Mouse (Mus musculus) layer of hippocampus, postnatal 14 days (tissue): ENCODE data around the gene Krt222. TPM values are rescaled to one million over a fixed set of nuclear protein-coding genes. Genes with fewer than 3 reads are reported as not detected.
"Not testable (repeated sequence)": the region's sequence is repeated elsewhere in the genome, so short reads cannot be mapped to it uniquely, and the experiment has no call there.

Experiments used
- DNase-seq, 2 experiments: peaks; one replicate each; pipeline ENCODE4 v3.0.0; 2021 to 2022; ENCODE audit warnings: low spot score in 2 of 2, mixed read lengths in 1 of 2
- long read RNA-seq, 2 experiments: library from polyadenylated mRNA; stranded (forward); transcript quantifications; one replicate each; pipeline ENCODE4 v2.0.0; 2021
- total RNA-seq, 2 experiments: library from RNA; stranded (reverse); gene quantifications; 2 replicates each; pipeline ENCODE4 v1.2.3; 2021

Krt222 gene
- total RNA-seq = 10 to 100 TPM; 28.4 to 32.8 TPM
- long read RNA-seq, experiment 1, transcript Krt222-202 (6 exons, 3,072 nt) = major isoform, 21 of 28 reads
- long read RNA-seq, experiment 1, partial matches to known transcripts = 0 of 28 reads
- long read RNA-seq, experiment 1, other reads (novel, unspliced or antisense) = 2 of 28 reads
- long read RNA-seq, experiment 2, transcript Krt222-201 (6 exons, 2,042 nt) = minor isoform, 9 of 38 reads
- long read RNA-seq, experiment 2, transcript Krt222-202 (6 exons, 3,072 nt) = major isoform, 22 of 38 reads
- long read RNA-seq, experiment 2, partial matches to known transcripts = 1 of 38 reads
- long read RNA-seq, experiment 2, other reads (novel, unspliced or antisense) = 6 of 38 reads

DNA sequence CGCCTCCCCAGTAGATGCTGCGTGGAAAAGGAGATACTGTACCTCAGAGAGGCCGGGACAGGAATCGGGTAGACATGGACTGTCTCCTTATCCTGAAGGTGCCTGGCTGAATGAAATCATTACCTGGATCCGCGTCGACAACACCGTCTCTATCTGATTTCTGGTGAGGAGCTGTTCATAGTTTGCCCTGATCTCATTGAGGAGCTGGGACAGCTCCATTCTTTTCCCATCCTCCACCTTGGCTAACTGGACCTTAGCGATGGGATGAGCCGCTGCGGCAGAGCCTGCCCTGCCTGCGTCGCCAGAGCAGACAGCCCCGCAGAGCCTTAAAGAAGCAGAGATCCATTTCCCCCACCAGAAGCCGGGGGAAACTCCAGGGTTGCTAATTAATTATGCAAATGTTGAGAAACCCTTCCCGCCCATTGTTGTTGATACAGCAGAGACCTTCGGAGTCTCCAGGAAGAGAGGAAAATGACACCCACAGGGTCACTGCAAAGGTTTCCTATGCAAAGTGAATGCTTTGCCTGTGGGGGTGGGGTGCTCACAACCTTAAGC lies at the start of gene Krt222:
Gene Krt222, minus strand, starts transcription at position 266 of the 555 bp plus-strand sequence.
- DNase-seq = peak in 1 of 2 experiments; percentile 18

GRCm38 (mm10) chr11:99292846-99293245 lies 49.0 kb upstream of the Krt222 start:
- peak; percentile 16 to 41 for DNase-seq

DNA sequence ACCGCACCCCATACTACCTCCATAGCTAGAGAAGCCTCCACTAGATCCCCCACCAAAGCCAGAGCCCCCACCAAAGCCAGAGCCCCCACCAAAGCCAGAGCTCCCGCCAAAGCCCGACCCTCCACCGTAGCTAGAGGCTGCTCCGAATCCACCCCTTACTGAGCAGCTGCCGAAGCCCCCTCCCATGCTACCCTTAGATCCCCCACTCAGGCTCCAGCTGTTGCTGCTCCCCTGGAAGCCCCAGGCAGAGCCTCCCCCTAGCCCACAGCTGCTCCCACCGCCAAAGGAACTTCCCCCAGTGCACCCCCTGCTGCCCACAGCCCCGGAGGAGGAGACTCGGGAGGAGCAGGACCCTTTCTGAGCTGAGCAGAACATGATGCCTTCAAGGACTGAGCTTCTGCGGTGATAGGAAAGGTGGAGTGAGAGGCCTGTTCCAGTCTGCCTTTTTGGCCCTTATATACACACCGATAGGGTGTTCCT lies 41.0 kb upstream of the Krt222 start, which contains the start of gene Krt24:
Gene Krt24, minus strand, starts transcription at position 430 of the 480 bp plus-strand sequence.
- DNase-seq = no peak

- no peak for DNase-seq
Measured at GRCm38 (mm10) chr11:99284011-99284410, 40.1 kb upstream of the Krt222 start.

- DNase-seq = no peak
Measured at GRCm38 (mm10) chr11:99283334-99283733, 39.4 kb upstream of the Krt222 start.

- DNase-seq = no peak
Measured at GRCm38 (mm10) chr11:99281116-99281515, 37.2 kb upstream of the Krt222 start.

DNA sequence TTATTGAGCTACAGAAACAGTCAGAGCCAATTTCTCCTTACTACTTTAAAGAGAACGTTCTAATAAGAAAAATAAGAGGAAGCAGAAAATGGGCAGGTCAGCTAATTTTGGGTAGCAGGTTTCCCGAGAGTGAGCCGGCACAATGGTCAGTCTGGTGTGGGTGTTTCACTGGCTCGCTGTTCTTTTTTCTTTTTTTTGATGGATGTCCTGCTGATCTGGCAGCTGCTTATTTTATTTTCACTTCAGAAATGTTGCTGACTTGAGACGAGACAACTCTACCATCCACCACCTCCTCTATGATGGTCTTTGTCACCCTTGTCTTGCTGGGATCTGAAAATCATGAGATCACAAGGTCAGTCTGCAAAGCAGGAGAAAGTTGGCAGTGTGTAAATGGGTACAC lies 36.1 kb upstream of the Krt222 start:
- DNase-seq = no peak

DNA sequence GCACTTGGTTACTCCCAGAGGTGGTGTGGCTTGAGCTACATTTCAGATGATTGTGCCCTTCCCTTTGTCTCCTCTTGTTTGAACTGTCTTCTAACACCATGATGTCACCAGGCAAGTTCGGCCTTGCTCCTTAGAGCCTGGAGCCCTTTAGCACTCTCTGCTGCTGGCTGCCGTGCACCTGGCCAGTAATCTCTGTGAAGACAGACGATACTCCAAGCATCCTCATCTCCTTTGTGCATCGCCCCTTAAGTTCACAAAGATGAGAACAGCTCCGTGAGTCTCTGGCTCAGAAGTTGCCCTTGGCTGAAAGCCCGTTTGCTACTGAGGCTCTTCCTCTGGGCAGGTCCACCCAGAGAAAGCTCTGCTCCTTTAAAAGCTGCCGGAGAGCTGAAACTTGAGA lies 32.9 kb upstream of the Krt222 start:
- no peak for DNase-seq

DNA sequence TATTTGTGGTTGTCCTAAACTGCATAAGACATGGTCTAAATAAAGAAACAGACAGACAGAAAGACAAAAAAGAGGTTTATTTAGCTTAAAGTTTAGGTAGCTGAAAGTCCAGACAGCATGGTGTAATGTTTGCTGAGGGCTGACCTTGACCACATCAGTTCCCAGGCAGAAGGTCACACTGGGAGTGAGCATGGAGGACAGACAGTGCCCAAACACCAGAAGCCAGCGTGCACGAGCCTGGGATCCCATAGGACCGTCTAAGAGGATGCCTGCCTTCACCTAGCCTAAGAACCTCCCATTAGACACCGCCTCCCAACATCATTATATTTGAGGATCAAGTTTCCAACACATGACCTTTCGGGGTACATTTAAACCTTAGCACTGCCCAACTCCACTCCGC lies 31.7 kb upstream of the Krt222 start:
- DNase-seq = no peak

GRCm38 (mm10) chr11:99272721-99273120 lies 28.8 kb upstream of the Krt222 start:
- DNase-seq = no peak

DNA sequence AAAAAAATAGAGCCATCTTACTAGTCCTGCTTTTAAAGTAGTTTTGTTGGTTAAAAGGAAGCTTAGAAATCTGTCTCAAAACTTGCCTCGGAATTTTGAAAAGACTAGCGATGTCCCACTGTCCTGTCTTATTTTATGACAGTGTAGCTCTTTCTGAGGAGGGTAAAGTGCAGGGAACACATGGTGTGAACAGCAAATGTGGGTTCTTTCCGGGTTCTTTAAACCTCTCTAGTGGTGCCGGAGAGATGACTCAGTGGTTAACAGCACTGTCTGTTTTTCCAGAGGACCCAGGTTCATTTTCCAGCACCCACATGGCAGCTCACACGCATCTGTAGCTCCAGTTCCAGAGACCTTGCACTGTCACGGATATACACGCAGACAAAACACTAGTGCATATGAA lies 25.3 kb upstream of the Krt222 start:
- DNase-seq = no peak

- no peak for DNase-seq
Measured at GRCm38 (mm10) chr11:99265796-99266195, 21.9 kb upstream of the Krt222 start.

- peak; percentile 44 to 50 for DNase-seq
Measured at GRCm38 (mm10) chr11:99265220-99265619, 21.3 kb upstream of the Krt222 start.

DNA sequence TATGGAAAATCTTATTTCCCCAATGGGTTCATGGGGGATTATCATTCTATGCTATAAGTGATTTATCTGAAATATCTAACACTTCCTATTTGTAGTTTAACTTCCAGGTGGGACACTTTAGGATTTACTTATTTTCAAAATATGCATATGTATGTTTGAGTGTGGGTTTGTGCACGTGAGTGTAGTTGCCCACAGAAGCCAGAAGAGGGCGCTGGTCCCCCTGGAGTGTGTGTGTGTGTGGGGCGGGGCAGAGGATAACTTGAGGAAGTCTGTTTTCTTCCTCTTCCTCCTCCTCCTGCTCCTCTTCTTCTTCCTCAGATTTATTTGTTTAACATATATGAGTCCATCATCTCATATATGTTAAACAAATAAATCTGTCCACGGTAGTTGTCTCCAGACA lies 12.3 kb upstream of the Krt222 start:
- DNase-seq = no peak

- DNase-seq = no peak
Measured at GRCm38 (mm10) chr11:99255316-99255715, 11.4 kb upstream of the Krt222 start.

- no peak for DNase-seq
Measured at GRCm38 (mm10) chr11:99253893-99254292, 10.0 kb upstream of the Krt222 start.

GRCm38 (mm10) chr11:99252671-99253070 lies 8.8 kb upstream of the Krt222 start:
- no peak for DNase-seq

GRCm38 (mm10) chr11:99250666-99251065 lies 6.8 kb upstream of the Krt222 start:
- DNase-seq = no peak

DNA sequence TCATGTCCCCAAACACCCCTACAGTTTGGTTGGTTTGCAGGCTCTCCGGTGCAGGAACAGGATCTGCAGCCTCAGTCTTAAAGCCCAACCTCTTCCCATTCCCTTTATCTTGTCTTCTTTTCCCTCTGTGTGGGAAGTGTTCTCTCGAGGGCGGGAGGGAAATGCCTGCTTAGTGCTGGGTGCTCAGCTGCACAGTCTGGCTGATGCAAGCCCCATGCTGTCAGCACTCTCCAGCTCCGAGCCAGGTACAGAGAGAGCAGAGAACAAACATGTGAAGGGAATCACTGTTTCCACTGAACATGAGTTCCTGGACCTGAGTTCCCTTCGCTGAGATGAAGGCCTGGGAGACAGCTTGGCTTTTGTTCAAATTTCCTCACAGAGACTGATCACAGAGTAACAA lies 6.4 kb upstream of the Krt222 start:
- peak; percentile 30 to 59 for DNase-seq

GRCm38 (mm10) chr11:99249115-99249514 lies 5.2 kb upstream of the Krt222 start:
- DNase-seq = no peak

- DNase-seq = no peak
Measured at GRCm38 (mm10) chr11:99247916-99248315, 4.0 kb upstream of the Krt222 start.

GRCm38 (mm10) chr11:99244519-99244918 lies 634 bp upstream of the Krt222 start:
- DNase-seq = not testable (repeated sequence)
